Mouse (Mus musculus) liver, embryonic 14.5 days (tissue): ENCODE data around the gene Mt4.

Experiments
- CTCF ChIP-seq: IDR thresholded peaks from 2 replicates; pipeline ENCODE4 v1.5.1; 2016; ENCODE audit warnings: antibody characterized with exemption, low read depth, control low read depth
- EP300 ChIP-seq: IDR thresholded peaks from 2 replicates; pipeline ENCODE4 v1.6.1; 2016; ENCODE audit warnings: antibody characterized with exemption, low read depth

GRCm38 (mm10) chr8:94109835-94110234, 27.2 kb upstream of the Mt4 start:
- TF ChIP-seq CTCF (peak; percentile 49), EP300 (no peak)
